Mouse (Mus musculus): ENCODE results near the gene Mettl7a2. TPM values are rescaled to one million over a fixed set of nuclear protein-coding genes. Genes with fewer than 3 reads are reported as not detected.
"Not testable (repeated sequence)": the region's sequence is repeated elsewhere in the genome, so short reads cannot be mapped to it uniquely, and the experiment has no call there.

Mettl7a2 gene
- polyA plus RNA-seq, 1 experiment: not detected

GRCm38 (mm10) chr15:100345484-100345883 is 7.5 kb upstream of the Mettl7a2 start:
- no peak for TF ChIP-seq CTCF (IDR thresholded peaks at IDR 0.05; ENCODE audit: extremely low read depth, insufficient read depth, low read length)
- no peak for TF ChIP-seq POLR2A (IDR thresholded peaks at IDR 0.05; ENCODE audit: extremely low read depth, insufficient read depth, low read length)
- Histone ChIP-seq H3K4me1 (ENCODE audit: control insufficient read depth, insufficient read depth, low read length) (no peaks in the 10 kb centered on the region), H3K4me3 (ENCODE audit: insufficient read depth, low read length) (no peak overlapping the region), H3K27ac (ENCODE audit: insufficient read depth, low read length) (no peak overlapping the region)

GRCm38 (mm10) chr15:100346761-100347160 is 6.2 kb upstream of the Mettl7a2 start:
- TF ChIP-seq POLR2A (IDR thresholded peaks at IDR 0.05; ENCODE audit: extremely low read depth, insufficient read depth, low read length): no peak
- TF ChIP-seq CTCF (IDR thresholded peaks at IDR 0.05; ENCODE audit: extremely low read depth, insufficient read depth, low read length): no peak
- no peak overlapping the region for H3K27ac ChIP-seq (ENCODE audit: insufficient read depth, low read length)
- H3K4me1 ChIP-seq (ENCODE audit: control insufficient read depth, insufficient read depth, low read length): no peaks in the 10 kb centered on the region
- H3K4me3 ChIP-seq (ENCODE audit: insufficient read depth, low read length): no peak overlapping the region

GRCm38 (mm10) chr15:100349496-100349895 is 3.5 kb upstream of the Mettl7a2 start:
- no peak for TF ChIP-seq POLR2A (IDR thresholded peaks at IDR 0.05; ENCODE audit: extremely low read depth, insufficient read depth, low read length)
- no peak for TF ChIP-seq CTCF (IDR thresholded peaks at IDR 0.05; ENCODE audit: extremely low read depth, insufficient read depth, low read length)
- Histone ChIP-seq H3K27ac (ENCODE audit: insufficient read depth, low read length) (no peak overlapping the region), H3K4me3 (ENCODE audit: insufficient read depth, low read length) (no peak overlapping the region), H3K4me1 (ENCODE audit: control insufficient read depth, insufficient read depth, low read length) (no peaks in the 10 kb centered on the region)

GRCm38 (mm10) chr15:100351501-100352060 is 1.4 kb upstream of the Mettl7a2 start:
- H3K4me3 ChIP-seq (ENCODE audit: insufficient read depth, low read length): no peak overlapping the region
- H3K27ac ChIP-seq (ENCODE audit: insufficient read depth, low read length): no peak overlapping the region
- no peaks in the 10 kb centered on the region for H3K4me1 ChIP-seq (ENCODE audit: control insufficient read depth, insufficient read depth, low read length)
- no peak for TF ChIP-seq CTCF (IDR thresholded peaks at IDR 0.05; ENCODE audit: extremely low read depth, insufficient read depth, low read length)
- no peak for TF ChIP-seq POLR2A (IDR thresholded peaks at IDR 0.05; ENCODE audit: extremely low read depth, insufficient read depth, low read length)

GRCm38 (mm10) chr15:100353399-100353798 is 399 bp downstream of the Mettl7a2 start:
- not testable (repeated sequence) for H3K4me3 ChIP-seq (ENCODE audit: insufficient read depth, low read length); H3K4me1 ChIP-seq (ENCODE audit: control insufficient read depth, insufficient read depth, low read length); H3K27ac ChIP-seq (ENCODE audit: insufficient read depth, low read length)

- TF ChIP-seq CTCF (IDR thresholded peaks at IDR 0.05; ENCODE audit: extremely low read depth, insufficient read depth, low read length) (no peak), POLR2A (IDR thresholded peaks at IDR 0.05; ENCODE audit: extremely low read depth, insufficient read depth, low read length) (no peak)
- no peak overlapping the region for H3K27ac ChIP-seq (ENCODE audit: insufficient read depth, low read length)
- H3K4me1 ChIP-seq (ENCODE audit: control insufficient read depth, insufficient read depth, low read length): no peaks in the 10 kb centered on the region
- no peak overlapping the region for H3K4me3 ChIP-seq (ENCODE audit: insufficient read depth, low read length)
Measured at GRCm38 (mm10) chr15:100355876-100356275, 2.9 kb downstream of the Mettl7a2 start.

- TF ChIP-seq CTCF (IDR thresholded peaks at IDR 0.05; ENCODE audit: extremely low read depth, insufficient read depth, low read length) (no peak), POLR2A (IDR thresholded peaks at IDR 0.05; ENCODE audit: extremely low read depth, insufficient read depth, low read length) (no peak)
- Histone ChIP-seq H3K4me1 (ENCODE audit: control insufficient read depth, insufficient read depth, low read length) (no peaks in the 10 kb centered on the region), H3K4me3 (ENCODE audit: insufficient read depth, low read length) (no peak within 1 kb of the TSS), H3K27ac (ENCODE audit: insufficient read depth, low read length) (no peak within 1 kb of the TSS)
Measured at GRCm38 (mm10) chr15:100364242-100364641, 11.2 kb downstream of the Mettl7a2 start, which contains the start of gene Higd1c. Gene Higd1c (plus strand): TSS chr15:100364542.

- H3K27ac ChIP-seq (ENCODE audit: insufficient read depth, low read length); H3K4me1 ChIP-seq (ENCODE audit: control insufficient read depth, insufficient read depth, low read length); H3K4me3 ChIP-seq (ENCODE audit: insufficient read depth, low read length): not testable (repeated sequence)
Measured at GRCm38 (mm10) chr15:100365967-100366366, 13.0 kb downstream of the Mettl7a2 start.

- no peak for TF ChIP-seq POLR2A (IDR thresholded peaks at IDR 0.05; ENCODE audit: extremely low read depth, insufficient read depth, low read length)
- no peak for TF ChIP-seq CTCF (IDR thresholded peaks at IDR 0.05; ENCODE audit: extremely low read depth, insufficient read depth, low read length)
- Histone ChIP-seq H3K4me1 (ENCODE audit: control insufficient read depth, insufficient read depth, low read length) (no peaks in the 10 kb centered on the region), H3K27ac (ENCODE audit: insufficient read depth, low read length) (no peak overlapping the region), H3K4me3 (ENCODE audit: insufficient read depth, low read length) (no peak overlapping the region)
Measured at GRCm38 (mm10) chr15:100367119-100367518, 14.1 kb downstream of the Mettl7a2 start.

GRCm38 (mm10) chr15:100375066-100375465 is 22.1 kb downstream of the Mettl7a2 start:
- Histone ChIP-seq H3K27ac (ENCODE audit: insufficient read depth, low read length) (no peak overlapping the region), H3K4me3 (ENCODE audit: insufficient read depth, low read length) (no peak overlapping the region), H3K4me1 (ENCODE audit: control insufficient read depth, insufficient read depth, low read length) (no peaks in the 10 kb centered on the region)
- TF ChIP-seq CTCF (IDR thresholded peaks at IDR 0.05; ENCODE audit: extremely low read depth, insufficient read depth, low read length): peak; percentile 62
- TF ChIP-seq POLR2A (IDR thresholded peaks at IDR 0.05; ENCODE audit: extremely low read depth, insufficient read depth, low read length): no peak

- H3K4me1 ChIP-seq (ENCODE audit: control insufficient read depth, insufficient read depth, low read length); H3K27ac ChIP-seq (ENCODE audit: insufficient read depth, low read length); H3K4me3 ChIP-seq (ENCODE audit: insufficient read depth, low read length): not testable (repeated sequence)
Measured at GRCm38 (mm10) chr15:100377847-100378505, 25.0 kb downstream of the Mettl7a2 start.
